Mouse (Mus musculus) left cerebral cortex, postnatal 25 days (tissue): ENCODE data around the gene Slfn9. TPM values are rescaled to one million over a fixed set of nuclear protein-coding genes. Genes with fewer than 3 reads are reported as not detected.
"Not testable (repeated sequence)": the region's sequence is repeated elsewhere in the genome, so short reads cannot be mapped to it uniquely, and the experiment has no call there.

Source experiments
- DNase-seq, 2 experiments: peaks; one replicate each; pipeline ENCODE4 v3.0.0; 2022; ENCODE audit warnings: low spot score in 2 of 2, mixed read lengths in 1 of 2
- intact Hi-C: fragments of 180-260 bp; cut with DNase I; formaldehyde crosslinking; loops from one replicate; pipeline ENCODE4 v1.15.1; 2025
- total RNA-seq, 2 experiments: library from RNA; stranded (reverse); gene quantifications; 2 replicates each; pipeline ENCODE4 v1.2.3; 2021

Slfn9 gene
- total RNA-seq, 2 experiments from 2014 or later, result 0.48 to 0.57 TPM

DNA sequence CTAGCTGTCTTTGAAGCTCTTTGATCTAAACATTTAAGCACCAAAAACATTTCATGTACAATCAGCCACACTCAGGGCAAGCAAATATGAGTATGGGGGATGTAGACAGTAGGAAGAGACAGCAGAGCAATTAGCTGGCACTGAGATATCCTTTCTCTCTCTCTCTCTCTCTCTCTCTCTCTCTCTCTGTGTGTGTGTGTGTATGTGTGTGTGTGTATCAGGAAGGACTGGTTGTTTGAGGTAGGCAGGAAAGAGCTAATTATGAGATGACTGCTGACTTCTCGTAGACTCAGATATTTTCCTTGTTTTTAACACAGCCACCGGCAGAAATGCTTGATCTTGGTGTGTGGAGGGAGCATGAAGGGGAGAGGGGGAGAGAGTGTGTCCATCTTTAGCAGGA is 29.9 kb downstream of the Slfn9 start:
- DNase-seq, result no peak
- intact Hi-C loops, result no loop called here

DNA sequence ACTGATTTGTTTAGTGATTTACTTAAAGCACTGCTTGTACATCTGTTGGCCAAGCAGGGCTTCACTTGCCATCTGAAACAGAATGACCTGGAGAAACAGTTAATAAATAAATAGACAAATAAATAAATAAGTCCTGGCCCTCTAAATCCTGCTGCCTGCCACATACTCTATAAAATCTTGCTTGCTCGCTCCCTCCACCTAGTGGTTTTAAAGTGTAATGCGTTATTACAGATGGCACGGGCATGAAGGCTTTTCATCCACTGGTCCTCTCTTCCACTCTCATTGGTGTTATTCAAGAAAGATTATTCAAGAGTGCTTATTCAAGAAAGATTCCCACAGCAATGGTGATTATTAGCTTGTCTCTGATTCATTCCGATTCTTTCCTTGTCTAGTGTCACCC is 32.0 kb downstream of the Slfn9 start:
- peak; percentile 15 to 16 for DNase-seq
- intact Hi-C loops, result loop anchor here (2.0 kb wide), 1 partner anchor 43 kb away; no protein-coding TSS in a partner anchor

DNA sequence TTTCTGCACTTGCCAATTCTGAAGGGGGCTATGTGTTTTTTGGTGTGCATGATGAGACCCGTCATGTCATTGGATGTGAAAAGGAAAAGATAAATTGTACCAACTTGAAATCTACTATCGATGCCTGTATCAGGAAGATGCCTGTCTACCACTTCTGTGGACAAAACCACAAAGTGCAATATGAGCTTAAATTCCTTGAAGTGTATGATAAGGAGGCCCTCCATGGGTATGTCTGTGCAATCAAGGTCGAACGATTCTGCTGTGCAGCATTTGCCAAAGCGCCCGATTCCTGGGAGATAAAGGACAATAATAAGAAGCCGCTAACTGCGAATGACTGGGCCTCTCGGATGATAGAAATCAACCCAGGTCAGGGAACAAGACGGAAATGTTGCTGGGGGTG is 34.7 kb downstream of the Slfn9 start:
- intact Hi-C loops, result no loop called here
- DNase-seq, result no peak

DNA sequence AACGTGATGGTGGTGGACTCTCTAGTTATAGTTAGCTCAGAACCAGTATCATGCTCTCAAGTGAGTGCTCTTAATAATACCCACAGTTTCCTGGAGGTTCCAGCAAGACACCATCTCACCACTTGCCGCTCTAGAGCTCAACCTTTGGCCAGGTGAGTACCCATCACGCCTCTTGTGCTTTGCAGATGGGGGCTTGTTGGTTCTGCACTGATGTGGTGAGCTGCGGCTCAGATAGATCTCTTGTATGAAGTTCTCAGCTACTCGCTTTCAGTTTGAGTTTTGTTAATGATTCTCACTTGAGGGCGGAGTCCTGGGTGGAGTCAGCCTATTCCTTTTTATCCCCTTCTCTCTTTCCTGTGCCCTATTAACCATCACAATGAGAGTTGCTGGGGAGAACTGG is 37.0 kb downstream of the Slfn9 start:
- no peak for DNase-seq
- intact Hi-C loops, result no loop called here

DNA sequence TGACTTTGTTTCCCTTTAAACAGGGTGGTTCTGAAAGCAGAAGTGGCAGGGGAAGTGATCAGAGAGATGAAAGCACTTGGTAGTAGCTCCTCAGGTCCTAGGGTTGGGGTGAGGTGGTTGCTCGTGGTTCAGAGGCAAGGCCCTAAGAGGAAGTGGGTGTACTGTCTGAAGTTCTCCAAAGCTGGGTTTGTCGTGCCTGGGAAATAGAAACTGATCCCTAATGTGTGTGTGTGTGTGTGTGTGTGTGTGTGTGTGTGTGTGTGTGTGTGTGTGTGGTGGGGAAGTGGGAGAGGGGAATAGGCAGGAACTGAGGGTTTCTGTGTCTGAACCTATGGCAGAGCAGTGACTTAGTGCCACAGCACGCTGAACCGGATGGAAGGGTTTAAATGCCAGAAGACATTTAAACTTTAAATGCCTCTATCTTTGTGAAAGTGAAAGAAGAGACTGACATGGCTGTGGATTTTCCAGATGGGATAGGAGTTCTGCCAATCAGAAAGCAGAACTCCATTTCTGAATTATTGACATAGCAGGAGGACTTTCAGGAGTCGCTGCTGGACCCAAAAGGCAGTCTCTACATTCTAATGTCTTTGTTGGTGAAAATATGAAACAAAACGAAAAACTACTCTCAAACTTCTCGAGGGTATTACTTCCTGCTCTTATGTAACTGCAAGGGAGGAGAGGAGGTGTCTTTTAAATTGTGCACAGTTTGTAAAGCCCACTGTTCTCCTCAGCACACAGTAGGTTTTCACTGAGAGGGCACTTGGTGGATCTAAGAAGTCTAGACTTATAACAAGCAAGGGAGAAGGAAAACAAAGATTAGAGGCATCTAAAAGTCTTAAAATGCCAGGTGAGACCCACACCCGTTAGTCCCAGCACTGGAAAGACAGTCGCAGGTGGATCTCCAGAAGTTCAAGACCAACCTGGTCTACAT is 38.8 kb downstream of the Slfn9 start:
- DNase-seq, result no peak
- intact Hi-C loops, result no loop called here

DNA sequence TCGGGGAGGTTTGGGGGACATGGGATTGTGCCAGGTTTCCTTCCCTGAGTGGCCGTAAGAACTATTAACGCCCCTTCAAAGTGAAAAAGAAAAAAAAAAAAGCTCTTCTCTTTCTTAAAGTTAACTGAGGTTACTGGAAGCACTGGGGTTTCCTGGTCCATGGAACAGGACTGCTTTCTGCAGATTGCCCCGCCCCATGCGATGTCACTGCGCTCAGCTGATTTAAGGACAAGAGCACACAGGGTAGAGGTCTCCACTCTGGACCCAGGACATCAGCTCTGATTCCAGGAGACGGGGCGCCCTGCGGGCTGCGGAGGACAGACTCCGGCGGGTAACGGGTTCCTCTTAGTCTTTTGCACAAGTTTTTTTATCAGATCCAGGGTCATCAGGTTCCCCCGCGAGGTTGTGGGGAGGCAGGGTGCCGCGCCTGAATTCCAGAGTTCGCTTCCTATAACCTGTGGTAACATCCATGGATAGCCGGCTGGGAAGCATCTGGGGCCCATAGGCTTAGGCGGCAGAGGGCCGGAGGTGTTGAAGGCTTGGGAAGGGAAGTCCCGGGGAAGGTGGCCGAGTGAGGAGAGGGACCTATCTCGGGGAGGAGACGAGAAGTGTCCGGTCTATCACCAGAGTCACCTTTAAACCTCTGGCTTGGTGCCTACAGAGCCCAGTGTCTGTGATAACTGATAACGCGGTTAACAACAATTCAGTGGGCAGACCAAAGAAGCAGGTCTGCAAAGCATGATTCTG is 39.6 kb downstream of the Slfn9 start:
- intact Hi-C loops, result no loop called here
- DNase-seq, result no peak

DNA sequence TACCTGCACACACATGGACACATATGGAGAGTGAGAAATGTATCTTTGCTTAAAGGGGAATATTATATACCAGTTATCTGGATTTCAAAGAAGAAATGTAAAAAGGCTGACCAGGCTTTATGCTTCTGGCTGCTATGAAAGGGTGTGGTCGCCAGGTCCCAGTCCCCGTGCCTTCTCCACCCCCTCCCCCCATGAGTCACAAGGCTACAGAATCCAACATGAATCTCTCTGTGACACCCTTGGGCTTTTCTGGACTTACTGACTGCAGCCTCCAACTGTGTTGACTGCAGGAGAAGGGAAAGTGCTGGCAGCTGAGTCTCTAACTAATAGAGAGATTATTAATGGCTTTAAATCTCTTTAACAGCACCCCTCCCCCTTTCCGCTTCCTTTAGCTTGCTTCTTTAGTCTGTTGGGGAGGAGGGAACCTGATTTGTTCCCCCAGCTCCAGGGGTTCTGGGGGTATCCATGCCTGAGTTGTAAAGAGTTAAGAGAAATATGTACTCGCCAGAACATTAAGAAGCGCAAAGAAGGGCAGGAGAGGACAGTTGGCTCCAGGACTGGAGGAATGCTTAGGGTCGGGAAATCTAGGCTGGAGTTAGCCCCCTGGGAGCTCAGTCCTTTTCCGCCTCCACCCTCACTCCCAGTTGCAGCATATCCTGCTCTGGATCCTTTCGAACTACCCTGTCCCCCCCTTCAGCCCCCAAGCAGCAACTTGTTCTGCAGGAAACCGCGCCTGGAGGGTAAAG is 40.7 kb downstream of the Slfn9 start, which contains the start of gene Slfn5:
Gene Slfn5 (plus strand): TSS at position 614 of the 746 bp plus-strand sequence.
- intact Hi-C loops, result no loop called here
- no peak for DNase-seq

DNA sequence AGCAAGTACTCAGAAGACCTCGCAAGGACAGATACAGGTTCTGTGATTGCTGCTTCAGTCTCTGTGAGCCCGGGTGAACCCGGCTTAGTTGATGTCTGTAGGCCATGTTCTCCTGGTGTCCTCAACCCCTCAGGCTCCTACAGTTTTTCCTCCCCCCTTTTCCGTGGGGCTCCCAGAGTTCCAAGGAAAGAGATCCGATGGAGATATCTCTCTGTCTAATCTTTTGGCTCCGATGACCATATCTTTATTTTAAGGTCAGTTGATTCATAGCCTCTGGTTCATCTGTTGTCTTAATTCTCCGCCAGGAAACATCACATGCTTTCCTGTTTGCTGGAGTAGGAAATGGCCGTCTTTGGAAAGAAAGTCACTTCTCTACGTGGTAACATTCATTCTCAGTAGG is 42.6 kb downstream of the Slfn9 start:
- DNase-seq, result no peak
- intact Hi-C loops, result no loop called here

DNA sequence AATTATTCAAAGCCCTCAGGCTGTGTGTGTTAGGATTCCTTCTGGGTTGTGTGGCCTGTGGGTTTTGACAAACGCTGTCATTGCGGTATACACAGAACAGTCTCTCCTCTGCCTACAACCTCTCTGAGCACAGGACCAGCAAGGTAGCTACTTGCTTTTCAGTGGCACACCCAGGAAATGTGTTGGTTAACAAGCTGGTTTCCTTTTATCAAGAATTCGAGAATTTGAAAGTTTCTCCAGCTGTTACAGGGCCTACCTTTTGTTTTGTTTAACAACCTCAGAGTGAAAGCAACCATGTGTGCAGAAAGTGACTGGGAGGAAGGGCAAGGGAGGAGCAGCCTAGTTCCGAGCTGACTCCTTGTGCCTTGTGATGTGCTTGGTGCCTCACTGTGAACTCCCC is 44.2 kb downstream of the Slfn9 start:
- no peak for DNase-seq
- intact Hi-C loops, result no loop called here

DNA sequence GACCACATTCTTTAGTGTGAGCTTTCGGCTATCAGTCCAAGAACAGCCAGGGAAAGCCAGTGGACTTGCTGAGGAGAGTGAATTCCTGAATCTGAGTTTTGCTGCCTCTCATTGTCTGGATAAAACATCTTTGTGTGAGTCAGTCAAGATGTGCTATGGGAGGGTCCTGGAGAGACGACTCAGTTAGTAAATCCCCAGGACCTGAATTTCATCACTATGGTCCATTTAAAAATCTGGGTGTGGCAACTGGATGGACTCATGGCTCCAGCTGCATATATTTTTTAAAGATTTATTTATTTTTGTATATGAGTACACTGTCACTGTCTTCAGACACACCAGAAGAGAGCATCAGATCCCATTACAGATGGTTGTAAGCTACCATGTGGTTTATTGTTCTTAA is 46.0 kb downstream of the Slfn9 start:
- DNase-seq, result no peak
- intact Hi-C loops, result no loop called here

DNA sequence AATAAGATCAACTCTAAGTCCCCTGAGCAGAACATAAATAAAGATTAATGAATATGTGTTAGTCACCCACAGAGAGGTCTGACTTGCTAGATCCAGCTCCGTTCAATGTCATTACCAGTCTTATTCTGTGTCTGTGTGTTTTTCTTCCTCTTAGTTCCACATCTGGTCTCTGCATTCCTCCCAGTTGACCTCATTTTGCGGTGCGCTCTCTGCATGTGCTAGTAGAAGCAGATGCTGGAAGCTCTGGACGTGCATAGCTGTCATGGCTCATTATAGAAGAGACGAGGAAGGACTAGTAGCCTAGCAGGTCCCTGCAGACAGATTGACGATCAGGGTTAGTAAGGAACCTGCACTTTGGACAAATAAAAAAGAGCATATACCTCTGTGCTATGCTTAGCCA is 48.3 kb downstream of the Slfn9 start:
- intact Hi-C loops, result no loop called here
- DNase-seq, result no peak

DNA sequence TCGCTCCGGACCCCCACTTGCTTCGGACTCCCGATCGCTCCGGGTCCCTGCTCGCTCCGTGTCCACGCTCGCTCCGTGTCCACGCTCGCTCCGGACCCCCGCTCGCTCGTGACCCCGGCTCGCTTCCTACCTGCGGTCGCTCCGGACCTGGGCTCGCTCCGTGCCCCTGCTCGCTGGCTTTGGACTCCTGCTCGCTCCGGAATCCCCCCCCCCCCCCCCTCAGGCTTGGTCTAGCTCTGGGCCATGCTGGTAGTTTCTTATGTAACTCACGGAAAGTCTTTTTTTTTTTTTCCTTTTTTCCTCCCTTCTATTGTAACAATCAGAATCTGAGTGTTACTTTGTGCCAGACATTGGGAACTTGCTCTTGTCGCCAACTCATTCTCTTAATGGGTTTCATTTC is 58.4 kb downstream of the Slfn9 start:
- DNase-seq, result no peak
- intact Hi-C loops, result no loop called here

DNA sequence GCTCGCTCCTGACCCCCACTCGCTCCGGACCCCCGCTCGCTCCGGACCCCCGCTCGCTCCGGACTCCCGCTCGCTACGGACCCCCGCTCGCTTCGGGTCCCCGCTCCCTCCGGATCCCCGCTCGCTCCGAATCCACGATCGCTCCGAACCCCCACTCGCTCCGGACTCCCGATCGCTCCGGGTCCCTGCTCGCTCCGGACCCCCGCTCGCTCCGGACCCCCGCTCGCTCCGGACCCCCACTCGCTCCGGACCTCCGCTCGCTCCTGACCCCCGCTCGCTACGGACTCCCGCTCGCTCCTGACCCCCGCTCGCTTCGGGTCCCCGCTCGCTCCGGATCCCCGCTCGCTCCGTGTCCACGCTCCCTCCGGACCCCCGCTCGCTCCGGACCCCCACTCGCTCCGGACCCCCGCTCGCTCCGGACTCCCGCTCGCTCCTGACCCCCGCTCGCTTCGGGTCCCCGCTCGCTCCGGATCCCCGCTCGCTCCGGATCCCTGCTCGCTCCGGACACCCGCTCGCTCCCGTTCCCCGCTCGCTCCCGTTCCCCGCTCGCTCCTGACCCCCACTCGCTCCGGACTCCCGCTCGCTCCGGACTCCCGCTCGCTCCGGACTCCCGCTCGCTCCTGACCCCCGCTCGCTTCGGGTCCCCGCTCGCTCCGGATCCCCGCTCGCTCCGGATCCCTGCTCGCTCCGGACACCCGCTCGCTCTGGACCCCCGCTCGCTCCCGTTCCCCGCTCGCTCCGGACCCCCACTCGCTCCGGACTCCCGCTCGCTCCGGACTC is 59.8 kb downstream of the Slfn9 start:
- intact Hi-C loops, DNase-seq: not testable (repeated sequence)

DNA sequence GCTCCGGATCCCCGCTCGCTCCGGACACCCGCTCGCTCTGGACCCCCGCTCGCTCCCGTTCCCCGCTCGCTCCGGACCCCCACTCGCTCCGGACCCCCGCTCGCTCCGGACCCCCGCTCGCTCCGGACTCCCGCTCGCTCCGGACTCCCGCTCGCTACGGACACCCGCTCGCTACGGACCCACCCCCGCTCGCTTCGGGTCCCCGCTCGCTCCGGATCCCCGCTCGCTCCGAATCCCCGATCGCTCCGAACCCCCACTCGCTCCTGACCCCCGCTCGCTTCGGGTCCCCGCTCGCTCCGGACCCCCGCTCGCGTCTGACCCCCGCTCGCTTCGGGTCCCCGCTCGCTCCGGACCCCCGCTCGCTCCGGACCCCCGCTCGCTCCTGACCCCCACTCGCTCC is 60.5 kb downstream of the Slfn9 start:
- not testable (repeated sequence) for DNase-seq

DNA sequence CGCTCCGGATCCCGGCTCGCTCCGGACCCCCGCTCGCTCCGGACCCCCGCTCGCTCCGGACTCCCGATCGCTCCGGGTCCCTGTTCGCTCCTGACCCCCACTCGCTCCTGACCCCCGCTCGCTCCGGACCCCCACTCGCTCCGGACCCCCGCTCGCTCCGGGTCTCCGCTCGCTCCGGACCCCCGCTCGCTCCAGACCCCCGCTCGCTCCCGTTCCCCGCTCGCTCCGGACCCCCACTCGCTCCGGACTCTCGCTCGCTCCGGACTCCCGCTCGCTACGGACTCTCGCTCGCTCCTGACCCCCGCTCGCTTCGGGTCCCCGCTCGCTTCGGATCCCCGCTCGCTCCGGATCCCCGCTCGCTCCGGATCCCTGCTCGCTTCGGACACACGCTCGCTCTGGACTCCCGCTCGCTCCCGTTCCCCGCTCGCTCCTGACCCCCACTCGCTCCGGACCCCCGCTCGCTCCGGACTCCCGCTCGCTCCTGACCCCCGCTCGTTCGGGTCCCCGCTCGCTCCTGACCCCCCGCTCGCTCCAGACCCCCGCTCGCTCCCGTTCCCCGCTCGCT is 61.2 kb downstream of the Slfn9 start:
- intact Hi-C loops, DNase-seq: not testable (repeated sequence)

More for the DNA sequence above, 60.5 kb downstream of the Slfn9 start:
- intact Hi-C loops, result not testable (repeated sequence)

DNA sequence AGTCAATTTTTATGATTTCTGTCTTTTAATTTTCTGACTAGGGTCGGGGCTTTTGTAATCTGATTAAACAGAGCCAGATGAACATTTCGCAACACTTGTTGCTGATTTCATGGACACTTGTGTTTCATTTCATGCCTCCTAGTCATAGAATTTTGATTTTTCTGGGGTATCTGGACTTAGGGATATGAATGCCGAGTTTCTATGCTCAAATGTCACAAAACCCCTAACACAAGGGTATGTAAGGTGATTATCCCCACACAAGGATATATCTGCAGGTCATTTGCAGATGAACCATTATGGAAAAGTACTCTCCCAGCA is 62.0 kb downstream of the Slfn9 start:
- no peak for DNase-seq
- intact Hi-C loops, result no loop called here

DNA sequence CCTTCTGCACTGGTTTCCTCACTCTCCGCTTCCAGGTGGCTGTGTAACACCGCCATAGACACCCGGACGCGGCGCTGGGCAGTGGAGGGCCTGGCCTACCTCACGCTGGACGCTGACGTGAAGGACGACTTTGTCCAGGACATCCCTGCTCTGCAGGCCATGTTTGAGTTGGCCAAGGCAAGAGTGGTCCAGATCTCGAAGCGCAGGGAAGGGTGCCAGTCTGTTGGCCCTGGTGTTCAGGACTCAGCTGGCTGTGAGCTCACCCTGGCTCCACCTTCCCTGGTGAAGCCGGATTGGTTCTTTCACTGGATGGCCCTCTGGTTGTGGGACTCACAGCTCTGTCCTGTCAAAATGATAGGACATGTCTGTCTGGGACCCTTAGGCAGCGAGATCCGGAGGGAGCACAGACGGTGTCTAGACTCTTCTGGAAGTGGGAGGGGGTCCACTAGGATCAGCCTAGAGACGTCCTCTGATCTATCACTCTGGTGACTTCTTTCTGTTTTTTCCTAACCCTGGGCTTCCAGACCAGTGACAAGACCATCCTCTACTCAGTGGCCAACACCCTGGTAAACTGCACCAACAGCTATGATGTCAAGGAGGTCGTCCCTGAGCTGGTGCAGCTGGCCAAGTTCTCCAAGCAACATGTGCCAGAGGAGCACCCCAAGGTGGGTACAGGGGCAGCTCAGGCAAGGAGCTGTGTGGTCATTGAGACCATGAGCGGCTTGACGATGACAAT is 62.6 kb downstream of the Slfn9 start:
- intact Hi-C loops, result no loop called here
- no peak for DNase-seq
